Mouse (Mus musculus) liver, postnatal 0 days (tissue): ENCODE measurements around the gene Chn1.

Source experiments
- CTCF ChIP-seq: sonication (generic); IDR thresholded peaks from 2 replicates; pipeline ENCODE4 v1.5.1; 2016; ENCODE audit warnings: antibody characterized with exemption, low read depth
- EP300 ChIP-seq: IDR thresholded peaks from 2 replicates; pipeline ENCODE4 v1.6.1; 2016; ENCODE audit warnings: antibody characterized with exemption, low read depth, mild to moderate bottlenecking

- TF ChIP-seq CTCF (no peak), EP300 (no peak)
Measured at GRCm38 (mm10) chr2:73788395-73788794, 13.2 kb upstream of the Chn1 start.
